Mouse (Mus musculus) adrenal gland, postnatal 14 days (tissue): ENCODE results near the gene Mpp1. TPM values are rescaled to one million over a fixed set of nuclear protein-coding genes. Genes with fewer than 3 reads are reported as not detected.

Experiments used
- DNase-seq: peaks from one replicate; pipeline ENCODE4 v3.0.0; 2021; ENCODE audit warnings: mixed read lengths
- long read RNA-seq, 2 experiments: library from polyadenylated mRNA; stranded (forward); transcript quantifications; one replicate each; pipeline ENCODE4 v2.0.0; 2021
- total RNA-seq: library from RNA; stranded (reverse); gene quantifications from 2 replicates; pipeline ENCODE4 v1.2.3, GENCODE M21; 2021

The Mpp1 gene
- total RNA-seq: 41.6 and 41.8 TPM in 2 replicates
- long read RNA-seq, experiment 1, transcript Mpp1-201 (12 exons, 2,525 nt): major isoform, 36 of 42 reads
- long read RNA-seq, experiment 1, partial matches to known transcripts: 3 of 42 reads
- long read RNA-seq, experiment 1, other reads (novel, unspliced or antisense): 3 of 42 reads
- long read RNA-seq, experiment 2, transcript Mpp1-201 (12 exons, 2,525 nt): major isoform, 27 of 35 reads
- long read RNA-seq, experiment 2, partial matches to known transcripts: 5 of 35 reads
- long read RNA-seq, experiment 2, other reads (novel, unspliced or antisense): 3 of 35 reads

DNA sequence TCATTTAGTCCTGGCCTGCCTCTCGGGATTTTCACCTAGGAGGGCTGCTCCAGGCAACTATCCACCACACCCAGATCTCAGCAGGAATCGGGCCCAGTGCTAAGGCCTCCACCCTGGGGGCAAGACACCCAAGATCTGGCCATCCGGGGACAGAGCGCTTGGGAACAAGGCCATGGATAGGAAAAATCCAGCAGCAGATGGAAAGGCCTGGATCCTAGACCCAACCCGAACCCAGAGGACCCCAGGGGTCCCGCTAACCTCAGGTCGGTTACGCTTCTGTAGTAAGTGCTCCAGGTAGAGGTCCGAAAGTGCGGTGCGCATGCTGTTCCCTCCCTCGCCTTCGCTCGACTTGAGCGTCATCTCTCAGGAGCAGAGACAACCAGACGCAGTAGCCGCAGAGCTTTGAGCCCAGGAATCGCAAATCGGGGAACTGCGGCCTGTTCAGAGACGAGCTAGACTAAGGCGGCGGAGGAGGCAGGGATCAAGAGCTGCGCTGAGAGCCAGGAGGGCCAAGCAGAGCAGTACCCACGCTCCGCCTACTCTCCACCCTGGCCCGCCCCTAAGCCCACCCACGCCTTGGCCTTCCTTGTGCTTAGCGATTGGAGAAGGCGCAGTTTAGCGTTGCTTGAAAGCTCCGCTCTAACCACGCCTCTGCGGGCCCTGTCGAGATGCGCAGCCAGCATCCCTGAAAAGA, at the start of gene Mpp1:
TSS of gene Mpp1 (minus strand) at position 550 of the 694 bp plus-strand sequence.
- DNase-seq: peak; percentile 83

DNA sequence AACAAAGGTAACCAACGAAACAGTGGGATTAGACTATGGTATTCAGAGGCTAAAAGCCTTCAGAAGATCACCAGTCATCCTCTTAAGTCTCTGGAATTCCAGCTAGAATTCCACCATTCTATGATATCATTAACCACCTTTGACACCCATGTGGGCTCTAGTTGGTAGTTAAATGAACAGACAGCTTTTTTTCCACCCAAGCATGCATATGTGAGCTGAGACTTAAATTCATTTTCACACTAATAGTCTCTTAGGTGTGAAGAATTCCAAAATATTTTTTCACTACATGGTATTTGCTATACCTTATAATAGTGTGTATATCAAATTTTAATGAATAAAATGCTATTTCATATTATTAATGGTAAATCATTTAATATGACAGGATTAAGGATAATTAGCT, 32.9 kb upstream of the Mpp1 start, which contains the start of gene Smim9:
TSS of gene Smim9 (minus strand) at position 101 of the 400 bp plus-strand sequence.
- DNase-seq: no peak

- DNase-seq: peak; percentile 58
Measured at GRCm38 (mm10) chrX:75155576-75156243, 24.9 kb upstream of the Mpp1 start.

DNA sequence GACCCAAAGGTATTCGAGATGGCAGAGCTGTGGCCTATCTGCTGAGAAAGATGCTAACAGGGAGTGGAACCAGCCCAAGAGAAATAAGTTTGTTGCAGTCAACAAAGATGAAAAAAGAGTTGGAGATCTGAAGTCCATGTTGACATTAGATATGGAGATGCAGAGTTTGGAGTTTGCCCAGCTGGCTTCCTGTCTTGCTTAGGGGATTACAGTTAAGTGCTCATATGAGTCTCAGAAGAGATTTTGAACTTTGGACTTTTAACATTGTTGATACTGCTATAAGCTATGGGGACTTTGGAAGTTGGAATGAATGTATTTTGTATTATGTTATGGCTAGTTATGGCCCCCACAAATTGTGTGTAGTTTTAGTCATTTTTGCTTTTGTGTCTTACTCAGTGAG, 21.4 kb upstream of the Mpp1 start:
- DNase-seq: no peak

GRCm38 (mm10) chrX:75150304-75150703, 19.5 kb upstream of the Mpp1 start:
- DNase-seq: no peak

DNA sequence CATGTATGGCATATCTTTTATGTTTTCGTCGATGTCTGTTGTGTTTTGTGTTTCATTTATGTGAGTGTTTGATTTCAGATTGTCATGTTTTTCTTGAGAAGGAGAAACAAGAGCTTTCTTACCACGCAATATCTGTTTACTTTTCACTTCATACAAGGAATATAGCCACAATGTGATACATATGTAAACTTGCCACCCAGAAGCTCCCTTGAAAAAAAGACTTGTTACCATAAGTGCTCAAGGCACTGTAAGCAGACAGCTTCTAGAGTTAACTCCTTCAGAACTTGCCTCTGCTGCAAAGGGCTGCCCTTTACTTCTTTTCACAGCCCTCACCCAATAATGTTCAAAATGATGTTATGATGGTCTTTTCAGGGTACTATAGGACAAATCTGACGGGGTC, 17.6 kb upstream of the Mpp1 start:
- DNase-seq: no peak

- peak; percentile 49 for DNase-seq
Measured at GRCm38 (mm10) chrX:75143124-75143555, 12.3 kb upstream of the Mpp1 start.

- DNase-seq: no peak
Measured at GRCm38 (mm10) chrX:75138182-75138581, 7.4 kb upstream of the Mpp1 start.

GRCm38 (mm10) chrX:75137729-75138128, 6.9 kb upstream of the Mpp1 start:
- no peak for DNase-seq

GRCm38 (mm10) chrX:75136938-75137337, 6.1 kb upstream of the Mpp1 start:
- DNase-seq: no peak

GRCm38 (mm10) chrX:75129474-75129873, 1.3 kb downstream of the Mpp1 start:
- DNase-seq: no peak

- DNase-seq: no peak
Measured at GRCm38 (mm10) chrX:75128333-75128980, 2.4 kb downstream of the Mpp1 start.

DNA sequence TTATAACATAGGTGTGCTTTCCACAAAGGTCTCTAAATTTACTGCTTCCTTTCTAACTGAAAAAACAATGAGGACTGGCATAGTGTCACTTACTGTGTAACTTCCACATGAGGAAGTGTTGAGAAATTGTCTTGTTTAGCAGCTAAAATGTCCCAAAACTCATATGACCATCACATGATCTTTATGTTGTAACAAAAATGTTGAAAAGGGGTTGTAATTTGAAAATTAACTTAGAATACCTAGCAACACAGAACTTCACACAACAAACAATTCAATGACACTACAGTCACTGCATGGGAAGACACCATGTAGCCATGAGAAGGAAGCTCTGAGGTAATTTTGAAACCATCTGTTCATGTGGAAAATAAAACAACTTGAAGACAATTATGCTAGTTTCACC, 3.9 kb downstream of the Mpp1 start:
- no peak for DNase-seq

DNA sequence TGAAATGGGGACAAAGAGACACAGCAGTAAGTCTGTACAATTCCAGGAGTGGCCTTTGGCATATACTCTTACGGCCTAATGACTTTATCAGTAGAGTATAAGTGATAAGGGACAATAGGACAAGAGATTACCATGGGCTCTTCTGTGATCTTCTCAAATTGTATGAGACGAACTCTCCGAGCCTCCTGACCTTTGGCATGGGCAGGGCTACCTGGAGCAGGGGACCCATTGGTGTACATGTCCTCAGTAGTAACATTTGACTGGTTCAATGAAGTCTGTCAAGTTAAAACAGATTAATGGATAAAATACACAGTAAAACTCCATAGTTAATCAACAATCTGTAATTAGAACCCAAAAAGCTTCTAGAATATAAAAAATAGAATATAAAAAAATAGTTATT, 5.2 kb downstream of the Mpp1 start:
- DNase-seq: no peak

DNA sequence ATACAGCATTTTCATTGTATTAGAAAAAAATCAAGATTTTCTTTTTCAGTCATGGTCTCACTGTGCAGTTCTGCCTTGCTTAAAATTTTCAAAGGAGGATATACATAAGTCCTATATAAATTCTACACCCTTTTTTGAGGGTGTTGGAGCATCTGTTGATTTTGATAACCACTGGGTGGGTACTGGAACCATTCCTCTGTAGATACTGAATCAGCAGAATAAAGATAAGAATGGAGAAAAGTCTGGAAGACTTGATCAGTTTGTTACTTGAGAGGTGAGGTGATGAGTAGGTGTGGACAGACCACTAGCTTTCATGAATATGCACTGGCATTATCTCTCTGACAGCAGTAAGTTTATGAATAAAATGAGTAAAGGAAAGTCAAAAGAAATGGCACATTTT, 15.3 kb downstream of the Mpp1 start:
- DNase-seq: no peak

- no peak for DNase-seq
Measured at GRCm38 (mm10) chrX:75102293-75102692, 28.5 kb downstream of the Mpp1 start.

DNA sequence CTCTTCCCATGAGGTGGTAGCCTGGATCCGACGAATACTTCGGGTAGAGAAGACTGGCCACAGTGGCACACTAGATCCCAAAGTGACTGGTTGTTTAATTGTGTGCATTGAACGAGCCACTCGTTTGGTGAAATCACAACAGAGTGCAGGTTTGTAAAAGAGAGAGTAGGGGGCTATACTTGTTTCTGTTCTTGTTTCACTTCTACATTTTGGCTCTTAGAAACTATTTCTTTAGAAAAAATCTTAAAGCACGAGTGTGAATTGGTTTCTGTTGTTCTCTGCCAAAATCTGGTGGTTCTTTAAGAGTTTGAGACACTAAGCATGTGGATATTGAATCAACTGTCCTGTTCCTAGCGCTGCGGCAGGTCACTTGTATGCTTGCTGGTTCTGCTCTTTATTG, 32.0 kb downstream of the Mpp1 start:
- DNase-seq: no peak

DNA sequence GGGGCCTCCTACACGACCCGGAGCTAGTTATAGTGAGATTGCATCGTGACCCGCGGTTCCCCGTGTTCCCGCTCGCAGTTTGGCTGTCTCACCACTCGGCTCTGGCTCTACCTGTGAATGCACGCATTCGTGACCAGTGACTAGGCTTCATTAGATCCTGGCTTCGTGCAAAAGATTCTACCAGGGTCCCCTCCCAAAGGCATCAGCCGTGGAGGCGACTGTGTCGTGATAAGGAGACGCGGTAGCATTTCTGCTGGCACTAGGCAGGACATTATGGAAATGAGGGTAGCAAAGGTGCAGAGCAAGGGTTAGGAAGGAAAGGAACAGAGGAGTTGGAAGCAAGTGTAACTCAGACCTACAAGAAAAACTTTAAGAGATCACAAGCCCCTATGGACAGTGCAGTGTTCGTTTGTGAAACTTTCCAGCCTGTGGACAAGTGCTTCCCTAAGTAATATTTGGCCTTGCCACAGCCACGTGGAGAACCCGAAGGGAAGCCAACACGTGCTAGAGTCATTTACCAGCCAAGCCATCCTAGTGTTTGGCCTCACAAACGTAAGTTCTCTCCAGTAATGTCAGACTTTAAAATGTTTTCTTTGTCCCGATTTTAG, 34.5 kb downstream of the Mpp1 start:
- peak; percentile 41 for DNase-seq

GRCm38 (mm10) chrX:75095369-75096162, 35.2 kb downstream of the Mpp1 start, which contains the start of gene Dkc1:
Gene Dkc1 (plus strand): TSS chrX:75095854.
- DNase-seq: peak; percentile 95

GRCm38 (mm10) chrX:75085654-75086053, 45.2 kb downstream of the Mpp1 start:
- no peak for DNase-seq

DNA sequence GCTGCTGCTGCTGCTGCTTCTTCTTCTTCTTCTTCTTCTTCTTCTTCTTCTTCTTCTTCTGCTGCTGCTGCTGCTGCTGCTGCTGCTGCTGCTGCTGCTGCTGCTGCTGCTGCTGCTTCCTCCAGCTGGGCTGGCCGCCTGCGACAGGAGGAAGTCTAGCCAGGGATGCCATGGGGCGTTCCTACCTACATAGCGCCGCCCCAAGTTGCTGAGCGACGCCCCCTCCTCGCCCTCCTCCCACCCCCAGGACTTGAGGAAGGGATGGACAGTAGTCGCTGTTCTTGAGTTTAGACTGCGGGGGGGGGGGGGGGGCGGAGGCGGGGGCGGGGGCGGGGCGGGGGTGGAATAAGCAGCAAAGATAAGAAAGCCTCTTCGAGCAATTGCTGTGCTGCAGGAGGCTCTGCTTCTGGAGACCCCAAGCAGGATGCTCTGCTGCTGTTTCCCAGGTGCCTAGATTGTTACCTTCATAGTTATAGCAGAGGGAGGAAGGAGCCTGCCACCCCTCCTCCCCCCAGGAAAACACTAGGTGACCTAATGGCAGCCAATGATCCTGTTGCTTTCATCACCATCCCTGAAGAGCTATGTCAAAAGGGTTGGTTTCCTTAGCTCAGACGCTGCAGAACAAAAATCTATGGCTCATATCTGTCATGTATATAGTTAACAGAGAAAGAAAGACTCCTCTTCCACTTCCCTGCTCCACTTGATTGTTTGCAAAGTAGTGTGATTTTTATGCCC, 45.9 kb downstream of the Mpp1 start, which contains the start of gene Gab3:
TSS of gene Gab3 (minus strand) at position 685 of the 735 bp plus-strand sequence.
- peak; percentile 68 for DNase-seq
